Mouse (Mus musculus): ENCODE data around the gene Kcns3. TPM values are rescaled to one million over a fixed set of nuclear protein-coding genes. Genes with fewer than 3 reads are reported as not detected.

The Kcns3 gene
- polyA plus RNA-seq, 1 experiment from 2014 or later = not detected

DNA sequence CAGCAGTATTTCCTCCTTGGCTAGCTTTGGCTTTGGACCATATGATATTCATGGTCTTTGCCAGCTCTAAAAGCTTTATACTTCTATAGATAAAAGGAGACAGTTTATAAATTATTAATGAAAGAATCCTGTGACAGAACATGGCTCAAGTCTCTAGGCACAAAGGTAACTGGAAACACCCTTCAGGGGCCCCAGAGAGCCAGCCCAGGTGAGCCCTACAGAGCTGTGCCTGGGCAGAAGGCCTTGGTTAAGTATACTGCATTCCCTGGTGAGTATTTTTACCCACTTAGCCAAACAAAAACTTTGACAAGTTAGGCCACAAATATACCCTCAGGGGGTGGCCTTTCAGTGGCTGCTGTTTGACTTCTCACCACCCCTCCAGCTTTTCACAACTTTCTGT, 2.7 kb upstream of the Kcns3 start:
- no peak for DNase-seq (ENCODE audit: low read depth, low spot score)
- TF ChIP-seq CTCF (IDR thresholded peaks at IDR 0.05) = no peak
- POLR2A ChIA-PET = interaction anchor here (0.6 kb wide), 1 partner anchor 54 kb away, joined by 4 read pairs; no protein-coding TSS in a partner anchor
- H3K27me3 ChIP-seq = peaks cover 56% of the 10 kb centered on the region
- in situ Hi-C loops (cut with MboI; ENCODE audit: low pct_unique_long_range_greater_than_20kb) = no loop called here
- CTCF ChIA-PET = no interaction called here
- no peak for ATAC-seq

DNA sequence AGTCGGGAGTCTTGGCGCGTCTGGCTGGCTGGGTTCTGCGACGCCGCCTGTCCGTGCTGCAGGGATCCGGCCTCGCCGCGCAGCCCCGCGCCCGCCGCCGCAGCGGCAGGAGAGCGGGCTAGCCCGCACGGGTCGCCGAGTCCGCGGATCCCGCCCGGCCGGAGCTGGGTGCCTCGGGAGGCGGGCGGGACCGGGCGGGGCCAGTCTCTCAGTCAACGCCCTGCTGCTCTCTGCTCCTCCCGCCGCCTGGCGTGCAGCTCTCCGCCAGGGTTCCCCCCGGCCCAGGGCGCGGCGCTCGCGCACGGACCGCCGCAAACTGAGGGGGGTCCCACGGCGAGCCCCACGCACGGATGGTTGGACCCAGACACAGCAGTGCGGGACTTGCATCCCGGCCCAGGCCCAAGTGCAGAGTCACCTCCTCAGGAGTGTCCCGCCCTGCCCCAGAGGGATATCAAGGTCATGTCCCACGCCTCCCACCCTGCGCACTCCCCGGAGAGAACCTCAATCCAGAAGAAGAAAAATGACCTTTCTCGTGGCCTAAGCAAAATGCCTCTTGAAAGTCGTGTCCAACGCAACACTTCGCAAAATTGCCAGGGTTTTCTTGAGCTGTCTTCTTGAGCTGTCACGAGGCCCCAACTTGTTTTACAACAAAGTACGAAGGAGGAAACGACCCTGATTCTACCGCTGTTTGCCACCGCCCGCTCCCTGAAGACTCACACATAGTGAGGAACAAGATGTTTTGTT, 492 bp downstream of the Kcns3 start:
- peaks cover 54% of the 10 kb centered on the region for H3K27me3 ChIP-seq
- TF ChIP-seq CTCF (IDR thresholded peaks at IDR 0.05) = no peak
- POLR2A ChIA-PET = no interaction called here
- CTCF ChIA-PET = no interaction called here
- in situ Hi-C loops (cut with MboI; ENCODE audit: low pct_unique_long_range_greater_than_20kb) = no loop called here
- DNase-seq (ENCODE audit: low read depth, low spot score) (no peak), ATAC-seq (peak; percentile 9)

GRCm38 (mm10) chr12:11149421-11150191, 1.2 kb downstream of the Kcns3 start:
- POLR2A ChIA-PET = no interaction called here
- ATAC-seq (peak; percentile 18), DNase-seq (ENCODE audit: low read depth, low spot score) (no peak)
- in situ Hi-C loops (cut with MboI; ENCODE audit: low pct_unique_long_range_greater_than_20kb) = no loop called here
- peaks cover 48% of the 10 kb centered on the region for H3K27me3 ChIP-seq
- CTCF ChIA-PET = no interaction called here
- TF ChIP-seq CTCF (IDR thresholded peaks at IDR 0.05) = no peak

GRCm38 (mm10) chr12:11149121-11149420, 1.8 kb downstream of the Kcns3 start:
- TF ChIP-seq CTCF (IDR thresholded peaks at IDR 0.05) = no peak
- POLR2A ChIA-PET = no interaction called here
- in situ Hi-C loops (cut with MboI; ENCODE audit: low pct_unique_long_range_greater_than_20kb) = no loop called here
- no peak for ATAC-seq
- CTCF ChIA-PET = no interaction called here
- no peak for DNase-seq (ENCODE audit: low read depth, low spot score)
- peaks cover 48% of the 10 kb centered on the region for H3K27me3 ChIP-seq

- no peak for TF ChIP-seq CTCF (IDR thresholded peaks at IDR 0.05)
- ChIA-PET POLR2A (no interaction called here), CTCF (no interaction called here)
- peaks cover 31% of the 10 kb centered on the region for H3K27me3 ChIP-seq
- ATAC-seq (no peak), DNase-seq (ENCODE audit: low read depth, low spot score) (no peak)
- in situ Hi-C loops (cut with MboI; ENCODE audit: low pct_unique_long_range_greater_than_20kb) = no loop called here
Measured at GRCm38 (mm10) chr12:11144894-11145293, 6.0 kb downstream of the Kcns3 start.

DNA sequence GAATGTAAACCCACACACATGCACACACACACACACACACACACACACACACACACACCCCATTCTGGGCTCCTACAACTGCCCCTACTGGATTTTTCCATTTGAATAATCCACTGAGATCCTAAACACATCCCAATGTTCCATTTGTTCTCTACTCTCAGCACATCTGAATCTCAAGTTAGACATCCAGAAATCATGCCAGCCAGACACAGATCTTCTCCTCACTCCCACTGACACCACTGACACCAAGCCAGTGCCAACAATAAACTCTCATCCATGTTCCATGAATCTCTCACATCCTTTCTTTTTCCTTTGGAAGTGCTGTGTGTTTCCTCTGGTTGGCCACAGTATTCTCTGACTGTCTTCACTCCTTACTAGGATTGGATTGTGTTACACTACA, 18.4 kb downstream of the Kcns3 start:
- peaks cover 3% of the 10 kb centered on the region for H3K27me3 ChIP-seq
- ATAC-seq = no peak
- in situ Hi-C loops (cut with MboI; ENCODE audit: low pct_unique_long_range_greater_than_20kb) = no loop called here
- TF ChIP-seq CTCF (IDR thresholded peaks at IDR 0.05) = no peak
- CTCF ChIA-PET = no interaction called here
- POLR2A ChIA-PET = no interaction called here
- no peak for DNase-seq (ENCODE audit: low read depth, low spot score)

DNA sequence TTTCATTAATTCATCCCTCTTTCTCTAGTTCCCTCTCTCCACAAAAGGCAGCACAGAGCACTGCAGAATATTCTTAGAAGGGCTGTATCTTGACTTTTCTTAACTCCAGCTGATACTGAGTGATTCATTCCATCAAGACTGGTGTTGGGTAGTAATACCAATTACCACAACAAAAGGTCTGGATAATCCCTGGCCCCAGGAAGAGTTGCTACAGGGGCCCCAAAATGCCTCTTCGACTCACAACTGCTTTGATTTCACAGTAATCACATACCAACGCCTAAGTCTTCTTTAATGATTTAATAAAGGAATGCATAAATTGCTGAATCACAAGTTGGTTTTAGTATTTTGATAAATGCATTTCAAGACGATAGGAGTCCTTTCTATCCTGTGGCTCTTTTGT, 21.7 kb downstream of the Kcns3 start:
- ChIA-PET POLR2A (no interaction called here), CTCF (no interaction called here)
- DNase-seq (ENCODE audit: low read depth, low spot score) (no peak), ATAC-seq (no peak)
- in situ Hi-C loops (cut with MboI; ENCODE audit: low pct_unique_long_range_greater_than_20kb) = no loop called here
- no peak for TF ChIP-seq CTCF (IDR thresholded peaks at IDR 0.05)
- H3K27me3 ChIP-seq = peaks cover 10% of the 10 kb centered on the region

DNA sequence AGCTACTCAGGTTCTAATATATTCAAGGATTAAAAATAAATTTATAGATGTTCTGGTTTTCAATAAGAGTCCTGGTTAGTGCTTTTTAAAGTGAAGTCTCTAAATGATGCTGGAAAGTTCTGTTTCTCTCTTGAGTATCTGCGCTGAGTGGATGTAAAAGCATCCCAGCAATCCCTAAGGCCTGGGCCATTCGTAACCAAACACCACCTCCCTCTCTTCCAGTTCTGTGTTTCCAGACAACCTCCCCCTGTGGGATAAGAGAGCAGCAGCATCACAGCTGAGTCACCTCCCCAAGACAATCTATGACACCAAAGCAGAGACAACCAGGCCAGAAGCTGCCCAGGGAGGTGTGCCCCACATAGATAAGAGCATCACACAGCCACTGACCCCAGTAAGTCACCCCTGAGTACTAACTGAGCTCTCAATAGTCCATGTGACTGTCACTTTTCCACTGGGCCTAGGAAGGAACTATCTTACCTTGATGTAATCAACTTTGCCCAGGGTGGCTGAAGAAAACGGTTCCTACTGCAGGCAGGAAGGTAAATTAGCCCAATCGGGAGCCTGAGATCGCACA, 24.6 kb downstream of the Kcns3 start:
- no peak for ATAC-seq
- POLR2A ChIA-PET = no interaction called here
- TF ChIP-seq CTCF (IDR thresholded peaks at IDR 0.05) = no peak
- in situ Hi-C loops (cut with MboI; ENCODE audit: low pct_unique_long_range_greater_than_20kb) = no loop called here
- no peak for DNase-seq (ENCODE audit: low read depth, low spot score)
- H3K27me3 ChIP-seq = peaks cover 10% of the 10 kb centered on the region
- CTCF ChIA-PET = no interaction called here

GRCm38 (mm10) chr12:11101565-11101964, 49.3 kb downstream of the Kcns3 start:
- H3K27me3 ChIP-seq = no peaks in the 10 kb centered on the region
- TF ChIP-seq CTCF (IDR thresholded peaks at IDR 0.05) = no peak
- DNase-seq (ENCODE audit: low read depth, low spot score) (no peak), ATAC-seq (no peak)
- POLR2A ChIA-PET = no interaction called here
- CTCF ChIA-PET = no interaction called here
- in situ Hi-C loops (cut with MboI; ENCODE audit: low pct_unique_long_range_greater_than_20kb) = no loop called here

- no peak for ATAC-seq
- no peak for DNase-seq (ENCODE audit: low read depth, low spot score)
- in situ Hi-C loops (cut with MboI; ENCODE audit: low pct_unique_long_range_greater_than_20kb) = no loop called here
- POLR2A ChIA-PET = no interaction called here
- H3K27me3 ChIP-seq = peaks cover 14% of the 10 kb centered on the region
- no peak for TF ChIP-seq CTCF (IDR thresholded peaks at IDR 0.05)
- CTCF ChIA-PET = interaction anchor here (1.0 kb wide), 1 partner anchor 12 kb away, joined by 3 read pairs; no protein-coding TSS in a partner anchor
Measured at GRCm38 (mm10) chr12:11088626-11089372, 62.1 kb downstream of the Kcns3 start.

GRCm38 (mm10) chr12:11086866-11087265, 64.0 kb downstream of the Kcns3 start:
- CTCF ChIA-PET = no interaction called here

More at GRCm38 (mm10) chr12:11086866-11087265, 64.0 kb downstream of the Kcns3 start:
- no peak for TF ChIP-seq CTCF (IDR thresholded peaks at IDR 0.05)
- ATAC-seq (no peak), DNase-seq (ENCODE audit: low read depth, low spot score) (no peak)
- peaks cover 13% of the 10 kb centered on the region for H3K27me3 ChIP-seq
- POLR2A ChIA-PET = no interaction called here
- in situ Hi-C loops (cut with MboI; ENCODE audit: low pct_unique_long_range_greater_than_20kb) = no loop called here
